Mouse (Mus musculus) G1E (cell line): ENCODE results near the gene Maml3.

ENCODE experiments used
- CTCF ChIP-seq: IDR thresholded peaks from 2 replicates; pipeline ENCODE4 v1.5.1; 2012; ENCODE audit warnings: low read depth, low read length, inconsistent platforms, mixed read lengths
- GATA1 ChIP-seq: IDR thresholded peaks from 2 replicates; pipeline ENCODE4 v1.6.1; 2012; ENCODE audit warnings: borderline replicate concordance, low read length, inconsistent platforms, mixed read lengths
- GATA2 ChIP-seq: IDR thresholded peaks from 2 replicates; pipeline ENCODE4 v1.6.1; 2012; ENCODE audit warnings: low read depth, low read length, inconsistent platforms, borderline replicate concordance
- POLR2AphosphoS5 ChIP-seq: IDR thresholded peaks from 2 replicates; pipeline ENCODE4 v1.6.1; 2012; ENCODE audit warnings: low read depth, low read length, inconsistent platforms; ENCODE audit not compliant: insufficient replicate concordance
- TAL1 ChIP-seq: conservative IDR thresholded peaks from 2 replicates; pipeline ENCODE4 v1.6.1; 2012; ENCODE audit warnings: low read depth, low read length, inconsistent platforms, mixed read lengths

DNA sequence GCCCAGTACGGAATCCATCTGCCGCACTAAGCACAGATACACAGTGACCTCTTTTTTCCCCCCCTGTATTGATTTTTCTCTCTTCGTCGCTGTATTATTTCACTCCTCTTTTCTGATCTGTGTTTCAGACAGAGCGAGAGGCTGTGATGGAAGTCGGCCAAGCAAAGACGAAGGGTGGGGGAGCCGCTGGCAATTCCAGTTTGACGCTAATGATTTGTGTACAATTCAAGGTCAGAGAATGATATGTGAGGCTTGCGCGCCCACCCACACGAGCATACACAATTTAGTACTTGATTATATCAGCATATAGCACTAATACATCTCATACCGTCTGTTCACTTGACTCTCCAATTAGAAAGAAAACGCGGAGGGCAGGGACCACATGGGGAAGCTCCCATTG is 271.9 kb downstream of the Maml3 start:
- TF ChIP-seq CTCF, result no peak
- no peak for TF ChIP-seq POLR2AphosphoS5
- no peak for TF ChIP-seq GATA1
- TF ChIP-seq GATA2, result no peak
- no peak for TF ChIP-seq TAL1
